Mouse (Mus musculus): ENCODE data around the gene S1pr5. TPM values are rescaled to one million over a fixed set of nuclear protein-coding genes. Genes with fewer than 3 reads are reported as not detected.

S1pr5 gene
- polyA plus RNA-seq, 1 experiment: 0.78 TPM

GRCm38 (mm10) chr9:21276307-21276706 lies 28.1 kb upstream of the S1pr5 start:
- TF ChIP-seq POLR2A (IDR thresholded peaks at IDR 0.05; ENCODE audit: control insufficient read depth, extremely low read depth, insufficient read depth, low read length, poor library complexity) (no peak), CTCF (IDR thresholded peaks at IDR 0.05; ENCODE audit: borderline replicate concordance, control insufficient read depth, extremely low read depth, insufficient read depth, low read length, poor library complexity) (no peak)
- 92% methylated on average over 8 of the region's 8 CpGs for WGBS
- peaks cover 71% of the 10 kb centered on the region for H3K36me3 ChIP-seq (ENCODE audit: control insufficient read depth, insufficient read depth, low read length)
- H3K27me3 ChIP-seq (ENCODE audit: control insufficient read depth, insufficient read depth, low read length): no peaks in the 10 kb centered on the region
- DNase-seq: no peak
- H3K4me1 ChIP-seq (replicated peaks; ENCODE audit: control insufficient read depth, insufficient read depth, low read length): no peaks in the 10 kb centered on the region
- H3K4me3 ChIP-seq (ENCODE audit: control insufficient read depth, insufficient read depth, low read length): no peak overlapping the region
- H3K27ac ChIP-seq (ENCODE audit: control insufficient read depth, insufficient read depth, low read length): no peak overlapping the region

- Histone ChIP-seq H3K36me3 (ENCODE audit: control insufficient read depth, insufficient read depth, low read length) (peaks cover 72% of the 10 kb centered on the region), H3K4me3 (ENCODE audit: control insufficient read depth, insufficient read depth, low read length) (no peak overlapping the region), H3K4me1 (replicated peaks; ENCODE audit: control insufficient read depth, insufficient read depth, low read length) (no peaks in the 10 kb centered on the region), H3K27ac (ENCODE audit: control insufficient read depth, insufficient read depth, low read length) (no peak overlapping the region), H3K27me3 (ENCODE audit: control insufficient read depth, insufficient read depth, low read length) (no peaks in the 10 kb centered on the region)
- no peak for DNase-seq
- TF ChIP-seq CTCF (IDR thresholded peaks at IDR 0.05; ENCODE audit: borderline replicate concordance, control insufficient read depth, extremely low read depth, insufficient read depth, low read length, poor library complexity) (no peak), POLR2A (IDR thresholded peaks at IDR 0.05; ENCODE audit: control insufficient read depth, extremely low read depth, insufficient read depth, low read length, poor library complexity) (no peak)
- 93% methylated on average over 12 of the region's 12 CpGs for WGBS
Observed at GRCm38 (mm10) chr9:21275727-21276126, 27.5 kb upstream of the S1pr5 start.

- H3K4me1 ChIP-seq (replicated peaks; ENCODE audit: control insufficient read depth, insufficient read depth, low read length): no peaks in the 10 kb centered on the region
- peaks cover 78% of the 10 kb centered on the region for H3K36me3 ChIP-seq (ENCODE audit: control insufficient read depth, insufficient read depth, low read length)
- TF ChIP-seq POLR2A (IDR thresholded peaks at IDR 0.05; ENCODE audit: control insufficient read depth, extremely low read depth, insufficient read depth, low read length, poor library complexity) (no peak), CTCF (IDR thresholded peaks at IDR 0.05; ENCODE audit: borderline replicate concordance, control insufficient read depth, extremely low read depth, insufficient read depth, low read length, poor library complexity) (no peak)
- DNase-seq: no peak
- no peak overlapping the region for H3K4me3 ChIP-seq (ENCODE audit: control insufficient read depth, insufficient read depth, low read length)
- H3K27me3 ChIP-seq (ENCODE audit: control insufficient read depth, insufficient read depth, low read length): no peaks in the 10 kb centered on the region
- H3K27ac ChIP-seq (ENCODE audit: control insufficient read depth, insufficient read depth, low read length): no peak overlapping the region
- 86% methylated on average over 7 of the region's 7 CpGs for whole genome bisulfite sequencing
Observed at GRCm38 (mm10) chr9:21275013-21275710, 26.9 kb upstream of the S1pr5 start.

- no peak for DNase-seq
- 98% methylated on average over 3 of the region's 3 CpGs for WGBS
- TF ChIP-seq POLR2A (IDR thresholded peaks at IDR 0.05; ENCODE audit: control insufficient read depth, extremely low read depth, insufficient read depth, low read length, poor library complexity): no peak
- no peaks in the 10 kb centered on the region for H3K27me3 ChIP-seq (ENCODE audit: control insufficient read depth, insufficient read depth, low read length)
- H3K4me3 ChIP-seq (ENCODE audit: control insufficient read depth, insufficient read depth, low read length): no peak overlapping the region
- H3K36me3 ChIP-seq (ENCODE audit: control insufficient read depth, insufficient read depth, low read length): peaks cover 73% of the 10 kb centered on the region
- H3K4me1 ChIP-seq (replicated peaks; ENCODE audit: control insufficient read depth, insufficient read depth, low read length): no peaks in the 10 kb centered on the region
- H3K27ac ChIP-seq (ENCODE audit: control insufficient read depth, insufficient read depth, low read length): no peak overlapping the region
Observed at GRCm38 (mm10) chr9:21274336-21274735, 26.1 kb upstream of the S1pr5 start.

- Histone ChIP-seq H3K36me3 (ENCODE audit: control insufficient read depth, insufficient read depth, low read length) (peaks cover 74% of the 10 kb centered on the region), H3K4me3 (ENCODE audit: control insufficient read depth, insufficient read depth, low read length) (no peak overlapping the region), H3K27ac (ENCODE audit: control insufficient read depth, insufficient read depth, low read length) (no peak overlapping the region), H3K4me1 (replicated peaks; ENCODE audit: control insufficient read depth, insufficient read depth, low read length) (no peaks in the 10 kb centered on the region), H3K27me3 (ENCODE audit: control insufficient read depth, insufficient read depth, low read length) (no peaks in the 10 kb centered on the region)
- TF ChIP-seq CTCF (IDR thresholded peaks at IDR 0.05; ENCODE audit: borderline replicate concordance, control insufficient read depth, extremely low read depth, insufficient read depth, low read length, poor library complexity): no peak
- no peak for TF ChIP-seq POLR2A (IDR thresholded peaks at IDR 0.05; ENCODE audit: control insufficient read depth, extremely low read depth, insufficient read depth, low read length, poor library complexity)
- WGBS: 93% methylated on average over 7 of the region's 7 CpGs
- DNase-seq: no peak
Observed at GRCm38 (mm10) chr9:21273520-21274228, 25.4 kb upstream of the S1pr5 start.

- Histone ChIP-seq H3K4me3 (ENCODE audit: control insufficient read depth, insufficient read depth, low read length) (no peak overlapping the region), H3K36me3 (ENCODE audit: control insufficient read depth, insufficient read depth, low read length) (peaks cover 78% of the 10 kb centered on the region), H3K27me3 (ENCODE audit: control insufficient read depth, insufficient read depth, low read length) (no peaks in the 10 kb centered on the region), H3K4me1 (replicated peaks; ENCODE audit: control insufficient read depth, insufficient read depth, low read length) (no peaks in the 10 kb centered on the region), H3K27ac (ENCODE audit: control insufficient read depth, insufficient read depth, low read length) (no peak overlapping the region)
- WGBS: 94% methylated on average over 8 of the region's 8 CpGs
- no peak for DNase-seq
- no peak for TF ChIP-seq CTCF (IDR thresholded peaks at IDR 0.05; ENCODE audit: borderline replicate concordance, control insufficient read depth, extremely low read depth, insufficient read depth, low read length, poor library complexity)
- no peak for TF ChIP-seq POLR2A (IDR thresholded peaks at IDR 0.05; ENCODE audit: control insufficient read depth, extremely low read depth, insufficient read depth, low read length, poor library complexity)
Observed at GRCm38 (mm10) chr9:21273094-21273493, 24.9 kb upstream of the S1pr5 start.

Measured in thymus, adult 2 months (tissue).